ENCODE assay signal across 23 mouse cellular contexts in the genomic region with DNA sequence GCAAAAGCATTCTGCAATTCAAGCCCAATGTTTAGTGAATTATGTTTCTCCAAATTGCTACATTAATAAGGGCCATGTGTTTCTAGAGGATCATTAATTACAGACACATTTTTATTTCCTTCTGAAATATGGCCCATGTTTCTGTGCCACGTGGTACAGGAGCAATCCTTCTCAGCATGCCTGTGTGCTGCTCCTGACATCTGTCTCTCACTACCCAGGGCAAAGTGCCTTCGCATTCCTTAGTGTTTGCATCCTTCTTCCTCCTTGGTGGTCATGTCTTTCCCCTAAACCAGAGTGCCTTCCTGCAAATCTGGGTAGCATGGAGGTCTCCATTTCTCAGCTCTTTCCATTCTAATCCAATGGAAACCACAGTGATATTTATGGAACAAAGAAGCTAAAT.
A peak's percentile ranks its signal among the peaks of the same experiment; 100 is the strongest.
DNase-seq lines count a peak whose midpoint lies in the region; ATAC-seq and TF ChIP-seq lines count a peak whose summit lies in the region.
"Had no signal": no experiment of that assay in that cellular context is flagged by ENCODE, and none has a peak within 500 bp of the region (broad histone marks: within the 10 kb centered on the region; RNA-seq: fewer than 3 reads in every experiment).

No protein-coding gene starts in this region.

- H3K9me3 ChIP-seq in kidney, postnatal 0 days (replicated peaks; ENCODE audit: low read length): no peaks in the 10 kb centered on the region
- no peaks in the 10 kb centered on the region for H3K9me3 ChIP-seq in embryonic facial prominence, embryonic 11.5 days (replicated peaks; ENCODE audit: control insufficient read depth, low read length)
- no peaks in the 10 kb centered on the region for H3K9me3 ChIP-seq in embryonic facial prominence, embryonic 15.5 days (replicated peaks)
- H3K9me3 ChIP-seq in neural tube, embryonic 15.5 days (replicated peaks): no peaks in the 10 kb centered on the region
- H3K9me3 ChIP-seq: embryonic facial prominence, embryonic 12.5 days; forebrain, embryonic 13.5 days; forebrain, embryonic 15.5 days had no signal

- no peak for TF ChIP-seq CTCF in kidney, postnatal 0 days (IDR thresholded peaks at IDR 0.05; ENCODE audit: low read depth)

- 57% methylated on average over 2 of the region's 2 CpGs for whole genome bisulfite sequencing in kidney, postnatal 0 days
- 37% methylated on average over 2 of the region's 2 CpGs for WGBS in embryonic facial prominence, embryonic 11.5 days
- WGBS in embryonic facial prominence, embryonic 15.5 days: 33% methylated on average over 2 of the region's 2 CpGs
- WGBS in neural tube, embryonic 15.5 days: 49% methylated on average over 2 of the region's 2 CpGs

- no peaks in the 10 kb centered on the region for H3K36me3 ChIP-seq in kidney, postnatal 0 days (ENCODE audit: insufficient read depth, low read length)
- no peaks in the 10 kb centered on the region for H3K36me3 ChIP-seq in embryonic facial prominence, embryonic 11.5 days (replicated peaks; ENCODE audit: control insufficient read depth, insufficient read depth, low read depth, low read length)
- no peaks in the 10 kb centered on the region for H3K36me3 ChIP-seq in embryonic facial prominence, embryonic 15.5 days
- H3K36me3 ChIP-seq in neural tube, embryonic 15.5 days: no peaks in the 10 kb centered on the region
- H3K36me3 ChIP-seq: embryonic facial prominence, embryonic 12.5 days; forebrain, embryonic 15.5 days; G1E had no signal

- H3K4me1 ChIP-seq in kidney, postnatal 0 days (replicated peaks; ENCODE audit: insufficient read depth, low read length): no peaks in the 10 kb centered on the region
- no peaks in the 10 kb centered on the region for H3K4me1 ChIP-seq in embryonic facial prominence, embryonic 11.5 days (ENCODE audit: control insufficient read depth, insufficient read depth, low read length)
- no peaks in the 10 kb centered on the region for H3K4me1 ChIP-seq in embryonic facial prominence, embryonic 15.5 days
- 0 out of 2 replicates have a peak, but pooled peaks cover 3% of the 10 kb centered on the region for H3K4me1 ChIP-seq in neural tube, embryonic 15.5 days
- H3K4me1 ChIP-seq: embryonic facial prominence, embryonic 12.5 days; forebrain, embryonic 13.5 days; forebrain, embryonic 15.5 days had no signal

- H3K4me2 ChIP-seq in kidney, postnatal 0 days (ENCODE audit: low read length): no peak overlapping the region
- H3K4me2 ChIP-seq in embryonic facial prominence, embryonic 11.5 days (ENCODE audit: low read depth, low read length): no peak overlapping the region
- H3K4me2 ChIP-seq in embryonic facial prominence, embryonic 15.5 days (replicated peaks): no peak overlapping the region
- H3K4me2 ChIP-seq in neural tube, embryonic 15.5 days: no peak overlapping the region
- H3K4me2 ChIP-seq: embryonic facial prominence, embryonic 12.5 days; forebrain, embryonic 13.5 days; forebrain, embryonic 15.5 days had no signal

- DNase-seq in kidney, postnatal 0 days (ENCODE audit: low spot score): peak; percentile 15
- no peak for DNase-seq in kidney, adult 11 months
- peak; percentile 8 for DNase-seq in MN1 (ENCODE audit: low spot score)
- peak; percentile 38 for DNase-seq in embryonic facial prominence, embryonic 11.5 days (ENCODE audit: low spot score)
- no peak for DNase-seq in lung, postnatal 36 days
- no peak for DNase-seq in spleen, postnatal 14 days (ENCODE audit: low spot score in 2 of 2)
- DNase-seq: adrenal gland, adult 2 months; adrenal gland, postnatal 10 days; adrenal gland, postnatal 25 days; B cell, adult 2 months; cerebellum, adult 11-12 months; cerebellum, adult 2 months; cerebellum, adult 9-10 months; cerebellum, postnatal 10 days; cerebellum, postnatal 25 days; forebrain, postnatal 0 days had no signal

- no peaks in the 10 kb centered on the region for H3K27me3 ChIP-seq in kidney, postnatal 0 days (ENCODE audit: insufficient read depth, low read length)
- H3K27me3 ChIP-seq in embryonic facial prominence, embryonic 11.5 days (ENCODE audit: control insufficient read depth, insufficient read depth, low read length): no peaks in the 10 kb centered on the region
- H3K27me3 ChIP-seq in embryonic facial prominence, embryonic 15.5 days: no peaks in the 10 kb centered on the region
- H3K27me3 ChIP-seq in neural tube, embryonic 15.5 days (replicated peaks): no peaks in the 10 kb centered on the region
- H3K27me3 ChIP-seq: embryonic facial prominence, embryonic 12.5 days; forebrain, embryonic 13.5 days; forebrain, embryonic 15.5 days had no signal

- H3K27ac ChIP-seq in kidney, postnatal 0 days: no peak overlapping the region
- no peak overlapping the region for H3K27ac ChIP-seq in embryonic facial prominence, embryonic 11.5 days (replicated peaks; ENCODE audit: low read depth, low read length)
- H3K27ac ChIP-seq in embryonic facial prominence, embryonic 15.5 days (replicated peaks): no peak overlapping the region
- no peak overlapping the region for H3K27ac ChIP-seq in neural tube, embryonic 15.5 days (replicated peaks)
- H3K27ac ChIP-seq: embryonic facial prominence, embryonic 12.5 days; forebrain, embryonic 13.5 days; forebrain, embryonic 15.5 days had no signal

- no peak overlapping the region for H3K9ac ChIP-seq in kidney, postnatal 0 days (ENCODE audit: low read depth, low read length)
- H3K9ac ChIP-seq in embryonic facial prominence, embryonic 11.5 days (replicated peaks; ENCODE audit: low read length): no peak overlapping the region
- H3K9ac ChIP-seq in embryonic facial prominence, embryonic 15.5 days: no peak overlapping the region
- H3K9ac ChIP-seq in neural tube, embryonic 15.5 days (replicated peaks): no peak overlapping the region
- H3K9ac ChIP-seq: embryonic facial prominence, embryonic 12.5 days; forebrain, embryonic 13.5 days; forebrain, embryonic 15.5 days; forebrain, postnatal 0 days had no signal

- no peak overlapping the region for H3K4me3 ChIP-seq in kidney, postnatal 0 days (replicated peaks; ENCODE audit: low read depth, low read length)
- no peak overlapping the region for H3K4me3 ChIP-seq in embryonic facial prominence, embryonic 11.5 days (ENCODE audit: low read depth, low read length)
- H3K4me3 ChIP-seq in embryonic facial prominence, embryonic 15.5 days (replicated peaks): no peak overlapping the region
- H3K4me3 ChIP-seq in neural tube, embryonic 15.5 days (replicated peaks): no peak overlapping the region
- H3K4me3 ChIP-seq: embryonic facial prominence, embryonic 12.5 days; forebrain, embryonic 13.5 days; forebrain, embryonic 15.5 days had no signal

- ATAC-seq in kidney, postnatal 0 days (replicated peaks; ENCODE audit: low FRiP score, low read depth): no peak
- ATAC-seq in embryonic facial prominence, embryonic 11.5 days (replicated peaks; ENCODE audit: insufficient number of reproducible peaks, low FRiP score, low TSS enrichment, low read depth): no peak
- ATAC-seq in embryonic facial prominence, embryonic 15.5 days (ENCODE audit: insufficient number of reproducible peaks, low FRiP score, low TSS enrichment, low read depth): peak; percentile 69
- no peak; the same call in 1 of the 2 replicates for ATAC-seq in neural tube, embryonic 15.5 days (ENCODE audit: low FRiP score)
- ATAC-seq: CD4-positive, CD25-positive, alpha-beta regulatory T cell, adult 4 months; forebrain, embryonic 13.5 days; forebrain, embryonic 15.5 days; forebrain, postnatal 0 days had no signal

Comparison
In these comparisons a context has a peak if more than half of its experiments do, and no peak if none do; other contexts are left out.
1. DNase-seq: peak in kidney, postnatal 0 days (single experiment), MN1 (single experiment) and embryonic facial prominence, embryonic 11.5 days (single experiment); none in kidney, adult 11 months (single experiment), lung, postnatal 36 days (single experiment) and spleen, postnatal 14 days (0 of 2).